Mouse (Mus musculus) limb, embryonic 14.5 days (tissue): ENCODE data around the gene Mcts1. TPM values are rescaled to one million over a fixed set of nuclear protein-coding genes. Genes with fewer than 3 reads are reported as not detected.

Source experiments
- ATAC-seq: fragments of 200-750 bp; cut with Nextera tagmentation; 2 replicates; pipeline ENCODE4 v1.8.0; 2017; ENCODE audit warnings: low read depth, moderate number of reproducible peaks, moderate TSS enrichment; ENCODE audit not compliant: low FRiP score
- DNase-seq: peaks from one replicate; pipeline ENCODE4 v3.0.0-alpha.2; 2015; ENCODE audit warnings: low spot score
- H3K27ac ChIP-seq: fragments of 300-500 bp; sonication (generic); replicated peaks from 2 replicates; pipeline ENCODE4 v1.5.1; 2014; ENCODE audit warnings: low read depth, mild to moderate bottlenecking, low read length, moderate library complexity, mixed read lengths
- H3K27me3 ChIP-seq: fragments of 300-500 bp; sonication (generic); 2 replicates; pipeline ENCODE4 v1.6.1; 2014; ENCODE audit warnings: low read length, mixed read lengths; ENCODE audit not compliant: control insufficient read depth, insufficient read depth
- H3K36me3 ChIP-seq: fragments of 300-500 bp; sonication (generic); 2 replicates; pipeline ENCODE4 v1.6.1; 2014; ENCODE audit warnings: mild to moderate bottlenecking, low read length, moderate library complexity, mixed read lengths; ENCODE audit not compliant: control insufficient read depth, insufficient read depth
- H3K4me1 ChIP-seq: fragments of 300-500 bp; sonication (generic); 2 replicates; pipeline ENCODE4 v1.6.1; 2014; ENCODE audit warnings: antibody characterized with exemption, low read length, mixed read lengths; ENCODE audit not compliant: control insufficient read depth, insufficient read depth
- H3K4me2 ChIP-seq: fragments of 300-500 bp; sonication (generic); replicated peaks from 2 replicates; pipeline ENCODE4 v1.6.1; 2014; ENCODE audit warnings: low read depth, mild to moderate bottlenecking, low read length, moderate library complexity; ENCODE audit not compliant: severe bottlenecking
- H3K4me3 ChIP-seq: fragments of 300-500 bp; sonication (generic); replicated peaks from 2 replicates; pipeline ENCODE4 v1.5.1; 2014; ENCODE audit warnings: low read length
- H3K9ac ChIP-seq: fragments of 300-500 bp; sonication (generic); 2 replicates; pipeline ENCODE4 v1.6.1; 2014; ENCODE audit warnings: mild to moderate bottlenecking, low read depth, low read length, moderate library complexity; ENCODE audit not compliant: severe bottlenecking
- H3K9me3 ChIP-seq: fragments of 300-500 bp; sonication (generic); 2 replicates; pipeline ENCODE4 v1.6.1; 2016; ENCODE audit warnings: low read length; ENCODE audit not compliant: control insufficient read depth
- POLR2A ChIP-seq: fragments of 200-500 bp; IDR thresholded peaks from 2 replicates; pipeline ENCODE4 v1.8.0; 2012; ENCODE audit warnings: inconsistent platforms, mild to moderate bottlenecking, moderate library complexity, borderline replicate concordance; ENCODE audit not compliant: insufficient read depth, insufficient read length; ENCODE audit errors: extremely low read depth
- WGBS: fragments of 180-500 bp; shearing (Covaris S2); extraction: QIAGEN DNeasy Blood & Tissue Kit; methylation state at CpG from one replicate; pipeline ENCODE4 v1.1.7; 2014; 5-methylcytosine and 5-hydroxymethylcytosine counted together
- polyA plus RNA-seq, 2 experiments: library from polyadenylated mRNA; depleted of rRNA in 1 of 2; stranded (reverse) in 1 of 2; unstranded in 1 of 2; fragments of >200 nt; fragmentation: Nextera tagmentation in 1 of 2; extraction: Ambion mirVana in 1 of 2; gene quantifications; 2 replicates each; pipeline versions ENCODE4 v1.2.1 to v1.2.3; 2012 to 2014

The Mcts1 gene
- polyA plus RNA-seq, 2 experiments: 79.3 to 96.4 TPM

DNA sequence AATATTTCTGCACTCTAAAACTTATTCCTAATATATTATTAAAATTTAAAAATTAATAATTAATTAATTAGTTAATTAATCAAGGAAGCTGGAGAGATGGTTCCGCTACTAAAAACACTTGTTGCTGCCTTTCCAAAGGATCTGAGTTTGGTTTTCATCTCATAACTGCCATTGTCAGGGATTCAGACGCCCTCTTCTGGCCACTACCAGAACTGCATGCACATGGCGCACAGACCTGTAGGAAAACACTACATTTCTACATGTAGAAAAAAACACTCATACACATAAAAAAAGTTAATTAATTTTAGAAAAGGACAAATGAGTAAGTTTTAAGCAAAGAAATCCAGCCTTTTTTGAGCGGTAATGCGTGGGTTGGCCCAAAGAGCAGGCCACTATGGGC lies 54.3 kb downstream of the Mcts1 start:
- no peak overlapping the region for H3K4me2 ChIP-seq
- no peaks in the 10 kb centered on the region for H3K36me3 ChIP-seq
- H3K4me3 ChIP-seq: no peak overlapping the region
- H3K9me3 ChIP-seq: no peaks in the 10 kb centered on the region
- no peak overlapping the region for H3K9ac ChIP-seq
- H3K27ac ChIP-seq: no peak overlapping the region
- DNase-seq: no peak
- ATAC-seq: no peak
- no peaks in the 10 kb centered on the region for H3K27me3 ChIP-seq
- 84% methylated on average over 5 of the region's 5 CpGs for WGBS
- TF ChIP-seq POLR2A: no peak
- H3K4me1 ChIP-seq: no peaks in the 10 kb centered on the region

- Histone ChIP-seq H3K9me3 (no peaks in the 10 kb centered on the region), H3K27ac (no peak overlapping the region), H3K4me3 (no peak overlapping the region), H3K27me3 (no peaks in the 10 kb centered on the region), H3K36me3 (no peaks in the 10 kb centered on the region), H3K9ac (no peak overlapping the region), H3K4me1 (no peaks in the 10 kb centered on the region), H3K4me2 (no peak overlapping the region)
- no peak for ATAC-seq
- TF ChIP-seq POLR2A: no peak
- WGBS: 75% methylated on average over 4 of the region's 4 CpGs
- no peak for DNase-seq
These were observed 56.0 kb downstream of the Mcts1 start for GRCm38 (mm10) chrX:38656206-38656883.

Other genes starting within 250 kb of the Mcts1 start
- gene Lamp2, start 144.1 kb upstream of the Mcts1 start, polyA plus RNA-seq (2012; rRNA removed): 108 and 114 TPM in 2 replicates
- 169 and 172 TPM in 2 replicates for gene Lamp2, start 144.1 kb upstream of the Mcts1 start, polyA plus RNA-seq (2014; fragmentation: Nextera tagmentation; extraction: Ambion mirVana)
- gene Cul4b, start 24.4 kb upstream of the Mcts1 start, polyA plus RNA-seq (2012; rRNA removed): 16.7 and 21.6 TPM in 2 replicates
- gene Cul4b, start 24.4 kb upstream of the Mcts1 start, polyA plus RNA-seq (2014; fragmentation: Nextera tagmentation; extraction: Ambion mirVana): 33.0 and 35.7 TPM in 2 replicates
- 17.6 and 27.2 TPM in 2 replicates for gene C1galt1c1, start 34.5 kb downstream of the Mcts1 start, polyA plus RNA-seq (2012; rRNA removed)
- gene C1galt1c1, start 34.5 kb downstream of the Mcts1 start, polyA plus RNA-seq (2014; fragmentation: Nextera tagmentation; extraction: Ambion mirVana): 26.0 and 26.6 TPM in 2 replicates
- not detected in 2 replicates for gene 6030498E09Rik, start 172.1 kb downstream of the Mcts1 start, polyA plus RNA-seq (2012; rRNA removed)
- gene 6030498E09Rik, start 172.1 kb downstream of the Mcts1 start, polyA plus RNA-seq (2014; fragmentation: Nextera tagmentation; extraction: Ambion mirVana): 0.29 TPM in 1 of 2 replicates, not detected in the other